Mouse (Mus musculus): ENCODE measurements around the gene Olfr1537. TPM values are rescaled to one million over a fixed set of nuclear protein-coding genes. Genes with fewer than 3 reads are reported as not detected.

Gene Olfr1537
- not detected in 2 replicates for total RNA-seq (2023)

GRCm38 (mm10) chr9:39249894-39250293 is at the start of gene Olfr1537:
Gene Olfr1537, minus strand, starts transcription at chr9:39249994.

GRCm38 (mm10) chr9:39276718-39277117 is 26.9 kb upstream of the Olfr1537 start, which contains the start of gene Olfr945:
Gene Olfr945, minus strand, starts transcription at chr9:39276818.

DNA sequence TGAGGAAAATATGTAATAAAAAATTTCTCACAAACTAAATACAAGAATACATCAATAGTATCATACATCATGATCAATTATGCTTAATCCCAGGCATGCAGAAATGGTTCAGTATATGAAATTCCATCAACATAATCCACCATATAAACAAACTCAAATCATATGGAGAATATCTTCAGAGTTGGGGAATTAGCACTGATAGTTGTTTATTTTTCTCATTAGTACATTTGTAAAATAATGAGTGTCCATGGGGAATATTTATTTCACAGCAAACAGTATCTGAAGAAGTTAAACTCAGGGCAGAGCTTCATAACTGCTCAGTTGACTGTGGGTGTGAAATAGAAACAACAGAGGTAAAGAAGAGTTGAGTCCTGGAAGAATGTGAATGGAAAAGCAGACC is 48.2 kb downstream of the Olfr1537 start, which contains the start of gene Olfr944:
Olfr944 (plus strand) TSS at position 301 of the 400 bp plus-strand sequence.

Other genes starting within 250 kb of the Olfr1537 start
- not detected in 2 replicates for gene Olfr146, start 226.6 kb downstream of the Olfr1537 start, total RNA-seq (2023)
- not detected in 2 replicates for gene Olfr937, start 185.0 kb downstream of the Olfr1537 start, total RNA-seq (2023)
- gene Olfr938, start 171.1 kb downstream of the Olfr1537 start, total RNA-seq (2023) = not detected in 2 replicates
- gene Olfr27, start 121.9 kb downstream of the Olfr1537 start, total RNA-seq (2023) = not detected in 2 replicates
- not detected in 2 replicates for gene Olfr943, start 83.7 kb downstream of the Olfr1537 start, total RNA-seq (2023)
- not detected in 2 replicates for gene Olfr944, start 48.1 kb downstream of the Olfr1537 start, total RNA-seq (2023)
- gene Olfr945, start 26.8 kb upstream of the Olfr1537 start, total RNA-seq (2023) = not detected in 2 replicates
- not detected in 2 replicates for gene Olfr948, start 76.1 kb upstream of the Olfr1537 start, total RNA-seq (2023)
- gene Olfr951, start 137.4 kb upstream of the Olfr1537 start, total RNA-seq (2023) = not detected in 2 replicates
- not detected in 2 replicates for gene Olfr952, start 177.2 kb upstream of the Olfr1537 start, total RNA-seq (2023)
- not detected in 2 replicates for gene Olfr954, start 206.7 kb upstream of the Olfr1537 start, total RNA-seq (2023)
- not detected in 2 replicates for gene Olfr955, start 221.9 kb upstream of the Olfr1537 start, total RNA-seq (2023)
- gene Olfr44, start 244.0 kb upstream of the Olfr1537 start, total RNA-seq (2023) = not detected in 2 replicates

Data from neutrophil, adult 65 days (primary cell).